Mouse (Mus musculus): ENCODE results near the gene Npcd. TPM values are rescaled to one million over a fixed set of nuclear protein-coding genes. Genes with fewer than 3 reads are reported as not detected.

Npcd gene
- polyA plus RNA-seq, 1 experiment: not detected

- Histone ChIP-seq H3K4me3 (ENCODE audit: insufficient read depth, low read depth, low read length) (no peak overlapping the region), H3K4me1 (ENCODE audit: control insufficient read depth, insufficient read depth, low read length) (peaks cover 81% of the 10 kb centered on the region), H3K27ac (ENCODE audit: insufficient read depth, low read depth, low read length) (peak overlapping the region; percentile 37; the same call in 1 of the 2 replicates)
- TF ChIP-seq CTCF (IDR thresholded peaks at IDR 0.05; ENCODE audit: insufficient read depth, low read depth, low read length) (no peak), POLR2A (IDR thresholded peaks at IDR 0.05; ENCODE audit: insufficient read depth, low read depth, low read length) (no peak)
- 53% methylated on average over 16 of the region's 16 CpGs for WGBS
These were observed 66.6 kb downstream of the Npcd start for GRCm38 (mm10) chr15:79767327-79767961.

GRCm38 (mm10) chr15:79766586-79767071 lies 67.4 kb downstream of the Npcd start:
- 53% methylated on average over 10 of the region's 10 CpGs for WGBS
- no peak for TF ChIP-seq POLR2A (IDR thresholded peaks at IDR 0.05; ENCODE audit: insufficient read depth, low read depth, low read length)
- TF ChIP-seq CTCF (IDR thresholded peaks at IDR 0.05; ENCODE audit: insufficient read depth, low read depth, low read length): no peak
- Histone ChIP-seq H3K4me3 (ENCODE audit: insufficient read depth, low read depth, low read length) (no peak overlapping the region), H3K4me1 (ENCODE audit: control insufficient read depth, insufficient read depth, low read length) (peaks cover 84% of the 10 kb centered on the region), H3K27ac (ENCODE audit: insufficient read depth, low read depth, low read length) (no peak overlapping the region)

GRCm38 (mm10) chr15:79766168-79766567 lies 67.9 kb downstream of the Npcd start:
- Histone ChIP-seq H3K4me1 (ENCODE audit: control insufficient read depth, insufficient read depth, low read length) (peaks cover 85% of the 10 kb centered on the region), H3K4me3 (ENCODE audit: insufficient read depth, low read depth, low read length) (no peak overlapping the region), H3K27ac (ENCODE audit: insufficient read depth, low read depth, low read length) (0 out of 2 replicates have a peak overlapping the region, but pooled peaks have one; percentile 16)
- no peak for TF ChIP-seq POLR2A (IDR thresholded peaks at IDR 0.05; ENCODE audit: insufficient read depth, low read depth, low read length)
- TF ChIP-seq CTCF (IDR thresholded peaks at IDR 0.05; ENCODE audit: insufficient read depth, low read depth, low read length): no peak
- WGBS: 55% methylated on average over 10 of the region's 10 CpGs

GRCm38 (mm10) chr15:79765361-79765760 lies 68.7 kb downstream of the Npcd start:
- 58% methylated on average over 2 of the region's 2 CpGs for WGBS

GRCm38 (mm10) chr15:79764539-79765267 lies 69.3 kb downstream of the Npcd start:
- H3K4me1 ChIP-seq (ENCODE audit: control insufficient read depth, insufficient read depth, low read length): peaks cover 84% of the 10 kb centered on the region
- no peak overlapping the region for H3K4me3 ChIP-seq (ENCODE audit: insufficient read depth, low read depth, low read length)
- 35% methylated on average over 11 of the region's 11 CpGs for WGBS
- peak overlapping the region; percentile 62 for H3K27ac ChIP-seq (ENCODE audit: insufficient read depth, low read depth, low read length)
- TF ChIP-seq CTCF (IDR thresholded peaks at IDR 0.05; ENCODE audit: insufficient read depth, low read depth, low read length) (no peak), POLR2A (IDR thresholded peaks at IDR 0.05; ENCODE audit: insufficient read depth, low read depth, low read length) (no peak)

More at GRCm38 (mm10) chr15:79765361-79765760, 68.7 kb downstream of the Npcd start:
- Histone ChIP-seq H3K4me3 (ENCODE audit: insufficient read depth, low read depth, low read length) (no peak overlapping the region), H3K27ac (ENCODE audit: insufficient read depth, low read depth, low read length) (peak overlapping the region; percentile 62), H3K4me1 (ENCODE audit: control insufficient read depth, insufficient read depth, low read length) (peaks cover 86% of the 10 kb centered on the region)
- TF ChIP-seq POLR2A (IDR thresholded peaks at IDR 0.05; ENCODE audit: insufficient read depth, low read depth, low read length) (no peak), CTCF (IDR thresholded peaks at IDR 0.05; ENCODE audit: insufficient read depth, low read depth, low read length) (no peak)

- Histone ChIP-seq H3K27ac (ENCODE audit: insufficient read depth, low read depth, low read length) (0 out of 2 replicates have a peak overlapping the region, but pooled peaks have one; percentile 62), H3K4me3 (ENCODE audit: insufficient read depth, low read depth, low read length) (no peak overlapping the region), H3K4me1 (ENCODE audit: control insufficient read depth, insufficient read depth, low read length) (peaks cover 80% of the 10 kb centered on the region)
- WGBS: 75% methylated on average over 7 of the region's 7 CpGs
- TF ChIP-seq POLR2A (IDR thresholded peaks at IDR 0.05; ENCODE audit: insufficient read depth, low read depth, low read length): no peak
- TF ChIP-seq CTCF (IDR thresholded peaks at IDR 0.05; ENCODE audit: insufficient read depth, low read depth, low read length): no peak
These were observed 70.3 kb downstream of the Npcd start for GRCm38 (mm10) chr15:79763601-79764246.

GRCm38 (mm10) chr15:79763001-79763400 lies 71.0 kb downstream of the Npcd start:
- no peak overlapping the region for H3K27ac ChIP-seq (ENCODE audit: insufficient read depth, low read depth, low read length)
- WGBS: 89% methylated on average over 9 of the region's 9 CpGs

GRCm38 (mm10) chr15:79760956-79761355 lies 73.1 kb downstream of the Npcd start:
- TF ChIP-seq POLR2A (IDR thresholded peaks at IDR 0.05; ENCODE audit: insufficient read depth, low read depth, low read length): no peak
- Histone ChIP-seq H3K4me1 (ENCODE audit: control insufficient read depth, insufficient read depth, low read length) (peaks cover 73% of the 10 kb centered on the region), H3K27ac (ENCODE audit: insufficient read depth, low read depth, low read length) (no peak overlapping the region), H3K4me3 (ENCODE audit: insufficient read depth, low read depth, low read length) (no peak overlapping the region)
- 58% methylated on average over 6 of the region's 6 CpGs for WGBS

More at GRCm38 (mm10) chr15:79763001-79763400, 71.0 kb downstream of the Npcd start:
- Histone ChIP-seq H3K4me1 (ENCODE audit: control insufficient read depth, insufficient read depth, low read length) (peaks cover 77% of the 10 kb centered on the region), H3K4me3 (ENCODE audit: insufficient read depth, low read depth, low read length) (no peak overlapping the region)
- TF ChIP-seq POLR2A (IDR thresholded peaks at IDR 0.05; ENCODE audit: insufficient read depth, low read depth, low read length) (no peak), CTCF (IDR thresholded peaks at IDR 0.05; ENCODE audit: insufficient read depth, low read depth, low read length) (no peak)

Data from olfactory bulb, adult 2 months (tissue).